Mouse (Mus musculus): Measurements from ENCODE around the gene Fndc1.
A peak's percentile ranks its signal among the peaks of the same experiment; 100 is the strongest.

DNA sequence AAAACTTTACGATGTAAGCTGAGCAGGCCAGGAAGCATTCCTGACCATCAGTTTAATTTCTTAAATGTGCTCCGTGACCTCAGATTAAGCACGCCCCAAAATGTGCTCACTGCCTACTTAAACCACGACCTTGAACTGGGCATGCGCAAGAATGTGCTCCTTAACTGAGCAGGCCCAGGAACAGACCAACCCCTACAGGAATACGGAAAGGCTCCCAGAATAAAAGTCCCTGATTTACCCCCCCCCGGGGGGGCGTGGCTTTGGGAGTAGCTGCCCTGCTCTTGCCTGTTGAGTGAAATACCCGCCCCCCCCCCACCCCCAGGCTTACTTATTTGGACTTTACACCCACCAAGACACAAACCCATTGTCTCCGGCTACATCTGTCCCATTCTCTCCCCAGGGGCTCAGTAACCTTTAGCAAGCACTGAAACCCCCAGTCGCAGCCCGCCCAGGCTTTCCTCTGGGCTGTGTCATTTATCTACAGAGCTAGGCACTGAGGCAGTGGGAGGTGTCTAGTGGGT, 48.9 kb upstream of the Fndc1 start:
- TF ChIP-seq POLR2AphosphoS2 (IDR thresholded peaks at IDR 0.05; ENCODE audit: low read depth, low read length) (no peak), MXI1 (IDR thresholded peaks at IDR 0.05; ENCODE audit: low read depth, low read length) (no peak; the same call in 1 of the 2 replicates), ZNF384 (IDR thresholded peaks at IDR 0.05; ENCODE audit: low read depth, low read length) (no peak), CTCF (conservative IDR thresholded peaks at IDR 0.05 in 1 of 2, IDR thresholded peaks at IDR 0.05 in 1 of 2; ENCODE audit: low read depth in 2 of 2, low read length in 2 of 2) (no peak), ZMIZ1 (IDR thresholded peaks at IDR 0.05; ENCODE audit: low read depth, low read length) (no peak), CHD2 (IDR thresholded peaks at IDR 0.05; ENCODE audit: low read length) (no peak), POLR2A (IDR thresholded peaks at IDR 0.05; ENCODE audit: low read depth, low read length) (peak; percentile 33; the same call in 1 of the 2 replicates), EP300 (IDR thresholded peaks at IDR 0.05; ENCODE audit: low read length) (no peak), HCFC1 (IDR thresholded peaks at IDR 0.05; ENCODE audit: low read depth, low read length) (0 out of 2 replicates have a peak, but pooled peaks have one; percentile 27), USF2 (conservative IDR thresholded peaks at IDR 0.05; ENCODE audit: low read depth, low read length) (no peak), MYC (IDR thresholded peaks at IDR 0.05; ENCODE audit: low read depth, low read length) (no peak; the same call in 1 of the 2 replicates), MAZ (IDR thresholded peaks at IDR 0.05; ENCODE audit: low read depth, low read length) (peak; percentile 61), RCOR1 (conservative IDR thresholded peaks at IDR 0.05; ENCODE audit: low read depth, low read length) (no peak), ELF1 (IDR thresholded peaks at IDR 0.05; ENCODE audit: low read depth, low read length) (0 out of 2 replicates have a peak, but pooled peaks have one; percentile 35)
